Mouse (Mus musculus) heart, embryonic 16.5 days (tissue): Measurements from ENCODE around the gene Trim41. TPM values are rescaled to one million over a fixed set of nuclear protein-coding genes. Genes with fewer than 3 reads are reported as not detected.
"Not testable (repeated sequence)": the region's sequence is repeated elsewhere in the genome, so short reads cannot be mapped to it uniquely, and the experiment has no call there.

Experiments
- ATAC-seq: fragments of 200-750 bp; cut with Nextera tagmentation; replicated peaks from 2 replicates; pipeline ENCODE4 v1.8.0; 2017; ENCODE audit warnings: moderate number of reproducible peaks; ENCODE audit not compliant: insufficient read depth, low FRiP score; ENCODE audit errors: extremely low read depth
- H3K27ac ChIP-seq: fragments of 300-500 bp; sonication (generic); 2 replicates; pipeline ENCODE4 v1.5.1; 2014; ENCODE audit warnings: mild to moderate bottlenecking, low read length, control low read depth, moderate library complexity
- H3K27me3 ChIP-seq: fragments of 300-500 bp; sonication (generic); 2 replicates; pipeline ENCODE4 v1.6.1; 2014; ENCODE audit warnings: low read length, mixed read lengths; ENCODE audit not compliant: control insufficient read depth, insufficient read depth
- H3K36me3 ChIP-seq: fragments of 300-500 bp; sonication (generic); 2 replicates; pipeline ENCODE4 v1.6.1; 2014; ENCODE audit not compliant: control insufficient read depth, insufficient read depth
- H3K4me1 ChIP-seq: fragments of 300-500 bp; sonication (generic); 2 replicates; pipeline ENCODE4 v1.6.1; 2014; ENCODE audit warnings: low read length, mixed read lengths; ENCODE audit not compliant: control insufficient read depth, insufficient read depth
- H3K4me2 ChIP-seq: fragments of 300-500 bp; sonication (generic); 2 replicates; pipeline ENCODE4 v1.6.1; 2014; ENCODE audit warnings: low read depth, mild to moderate bottlenecking, control low read depth, low read length
- H3K4me3 ChIP-seq: fragments of 300-500 bp; sonication (generic); 2 replicates; pipeline ENCODE4 v1.5.1; 2014; ENCODE audit warnings: mild to moderate bottlenecking, control low read depth, low read length
- H3K9ac ChIP-seq: fragments of 300-500 bp; sonication (generic); 2 replicates; pipeline ENCODE4 v1.6.1; 2014; ENCODE audit warnings: low read length, control low read depth
- H3K9me3 ChIP-seq: fragments of 300-500 bp; sonication (generic); replicated peaks from 2 replicates; pipeline ENCODE4 v1.6.1; 2016; ENCODE audit warnings: low read length; ENCODE audit not compliant: control insufficient read depth
- WGBS: fragments of 180-500 bp; shearing (Covaris S2); extraction: QIAGEN DNeasy Blood & Tissue Kit; methylation state at CpG from one replicate; pipeline ENCODE4 v1.1.7; 2014; 5-methylcytosine and 5-hydroxymethylcytosine counted together
- polyA plus RNA-seq: library from polyadenylated mRNA; unstranded; fragments of >200 nt; fragmentation: Nextera tagmentation; extraction: Ambion mirVana; gene quantifications from 2 replicates; pipeline ENCODE4 v1.2.1, GENCODE M21; 2015

Gene Trim41
- polyA plus RNA-seq, 1 experiment from 2014 or later: 4.2 TPM

DNA sequence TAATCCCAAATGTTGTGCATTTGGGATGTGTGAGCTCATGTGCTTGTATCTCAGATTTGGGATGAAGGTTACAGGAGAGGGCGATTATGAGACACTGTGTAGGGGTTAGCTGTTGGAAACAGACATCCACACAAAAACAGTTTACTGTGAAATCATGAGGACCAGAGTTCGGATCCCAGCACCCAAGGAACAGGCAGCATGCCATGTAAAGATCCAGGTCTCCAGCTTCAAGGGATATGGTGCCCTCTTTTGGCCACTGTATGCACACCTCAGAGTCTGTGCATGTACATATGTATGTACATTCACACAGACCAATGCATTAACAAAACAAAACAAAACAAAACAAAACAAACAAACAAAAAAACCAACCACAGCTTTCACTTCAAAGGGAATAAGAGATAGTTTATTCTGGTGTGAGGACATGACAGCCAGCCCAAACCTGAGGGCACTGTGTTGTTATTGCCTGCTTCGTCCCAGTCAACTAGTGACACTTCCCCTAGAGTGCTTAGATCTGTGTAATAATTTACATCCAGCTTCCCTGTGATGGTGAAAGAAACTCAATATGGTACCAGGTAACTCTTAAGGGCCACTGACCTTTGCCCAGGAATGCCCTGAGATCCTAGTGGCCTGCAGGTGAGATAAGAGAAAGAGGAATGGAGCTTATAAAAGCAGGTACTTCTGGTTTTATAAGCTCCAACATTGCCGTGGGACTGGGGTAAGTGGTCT is 34.3 kb upstream of the Trim41 start:
- WGBS: 83% methylated on average over 4 of the region's 4 CpGs
- Histone ChIP-seq H3K4me1 (peaks cover 16% of the 10 kb centered on the region), H3K9ac (no peak overlapping the region), H3K27ac (no peak overlapping the region), H3K9me3 (no peaks in the 10 kb centered on the region), H3K4me2 (no peak overlapping the region), H3K36me3 (no peaks in the 10 kb centered on the region), H3K4me3 (no peak overlapping the region), H3K27me3 (no peaks in the 10 kb centered on the region; the same call in 1 of the 2 replicates)
- no peak for ATAC-seq

- Histone ChIP-seq H3K9ac (no peak overlapping the region), H3K4me3 (no peak overlapping the region), H3K27ac (no peak overlapping the region), H3K4me2 (no peak overlapping the region), H3K27me3 (no peaks in the 10 kb centered on the region; the same call in 1 of the 2 replicates), H3K36me3 (no peaks in the 10 kb centered on the region), H3K9me3 (no peaks in the 10 kb centered on the region), H3K4me1 (peaks cover 16% of the 10 kb centered on the region)
- ATAC-seq: no peak
- 45% methylated on average over 2 of the region's 2 CpGs for WGBS
Measured at GRCm38 (mm10) chr11:48850240-48850639, 33.1 kb upstream of the Trim41 start.

GRCm38 (mm10) chr11:48846881-48847280 is 29.7 kb upstream of the Trim41 start:
- WGBS: 62% methylated on average over 5 of the region's 5 CpGs
- no peak for ATAC-seq
- Histone ChIP-seq H3K27ac (no peak overlapping the region), H3K9ac (no peak overlapping the region), H3K27me3 (no peaks in the 10 kb centered on the region; the same call in 1 of the 2 replicates), H3K4me2 (no peak overlapping the region), H3K9me3 (no peaks in the 10 kb centered on the region), H3K36me3 (no peaks in the 10 kb centered on the region), H3K4me1 (no peaks in the 10 kb centered on the region), H3K4me3 (no peak overlapping the region)

DNA sequence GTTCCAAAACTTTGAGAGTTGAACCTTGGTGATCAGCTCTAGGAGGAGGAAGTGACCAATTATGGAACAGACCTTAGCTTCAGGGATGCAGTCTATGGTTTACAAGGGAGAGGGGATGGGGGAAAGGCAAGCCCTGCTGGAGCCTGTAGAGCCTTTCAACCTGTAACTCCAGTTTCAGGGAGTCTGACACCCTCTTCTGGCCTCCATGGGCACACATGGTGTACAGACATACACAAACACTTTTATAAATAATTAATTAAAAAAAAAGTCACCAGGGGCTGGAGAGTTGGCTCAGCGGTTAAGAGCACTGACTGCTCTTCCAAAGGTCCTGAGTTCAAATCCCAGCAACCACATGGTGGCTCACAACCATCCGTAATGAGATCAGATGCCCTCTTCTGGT is 29.2 kb upstream of the Trim41 start:
- H3K36me3 ChIP-seq, H3K9me3 ChIP-seq, ATAC-seq, H3K9ac ChIP-seq, H3K4me3 ChIP-seq, H3K27ac ChIP-seq, H3K4me2 ChIP-seq, H3K4me1 ChIP-seq, H3K27me3 ChIP-seq: not testable (repeated sequence)
- WGBS: 72% methylated on average over 2 of the region's 2 CpGs

GRCm38 (mm10) chr11:48845244-48845815 is 28.2 kb upstream of the Trim41 start:
- Histone ChIP-seq H3K9ac (no peak overlapping the region), H3K27me3 (no peaks in the 10 kb centered on the region; the same call in 1 of the 2 replicates), H3K36me3 (no peaks in the 10 kb centered on the region), H3K9me3 (no peaks in the 10 kb centered on the region), H3K27ac (no peak overlapping the region), H3K4me2 (no peak overlapping the region), H3K4me3 (no peak overlapping the region), H3K4me1 (no peaks in the 10 kb centered on the region)
- WGBS: 32% methylated on average over 13 of the region's 13 CpGs
- ATAC-seq: no peak

DNA sequence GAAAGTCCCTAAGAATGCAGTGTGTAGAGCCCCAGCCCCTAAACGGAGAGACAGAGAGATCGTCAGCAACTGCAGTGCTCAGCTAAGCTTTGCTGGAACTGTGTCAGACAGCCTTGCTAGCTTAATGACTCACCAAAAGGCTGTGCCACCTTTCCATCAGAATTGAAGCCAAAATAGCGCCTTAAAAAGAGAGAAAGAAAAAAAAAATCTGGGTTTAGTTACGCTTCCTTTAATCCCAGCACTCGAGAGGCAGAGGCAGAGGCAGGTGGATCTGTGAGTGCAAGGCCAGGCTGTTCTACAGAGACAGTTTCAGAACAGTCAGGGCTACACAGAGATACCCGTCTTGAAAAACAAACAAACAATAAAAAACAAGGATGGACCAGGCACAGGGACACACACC is 27.2 kb upstream of the Trim41 start:
- WGBS: 61% methylated on average over 6 of the region's 6 CpGs
- Histone ChIP-seq H3K27me3 (no peaks in the 10 kb centered on the region; the same call in 1 of the 2 replicates), H3K4me1 (no peaks in the 10 kb centered on the region), H3K9me3 (no peaks in the 10 kb centered on the region), H3K9ac (no peak overlapping the region), H3K4me2 (no peak overlapping the region), H3K27ac (no peak overlapping the region), H3K36me3 (no peaks in the 10 kb centered on the region), H3K4me3 (no peak overlapping the region)
- ATAC-seq: no peak

- H3K9ac ChIP-seq: no peak overlapping the region
- H3K4me3 ChIP-seq: no peak overlapping the region
- H3K27me3 ChIP-seq: no peaks in the 10 kb centered on the region
- no peak overlapping the region for H3K4me2 ChIP-seq
- no peak overlapping the region for H3K27ac ChIP-seq
- H3K9me3 ChIP-seq: no peaks in the 10 kb centered on the region
- H3K36me3 ChIP-seq: no peaks in the 10 kb centered on the region
- no peak for ATAC-seq
- 75% methylated on average over 11 of the region's 11 CpGs for WGBS
- H3K4me1 ChIP-seq: peaks cover 6% of the 10 kb centered on the region
Measured at GRCm38 (mm10) chr11:48843202-48843601, 26.0 kb upstream of the Trim41 start.

GRCm38 (mm10) chr11:48842378-48842792 is 25.2 kb upstream of the Trim41 start:
- no peaks in the 10 kb centered on the region for H3K36me3 ChIP-seq
- no peak for ATAC-seq
- no peak overlapping the region for H3K4me2 ChIP-seq
- H3K4me3 ChIP-seq: no peak overlapping the region
- H3K27ac ChIP-seq: no peak overlapping the region
- H3K27me3 ChIP-seq: no peaks in the 10 kb centered on the region
- no peak overlapping the region for H3K9ac ChIP-seq
- 75% methylated on average over 4 of the region's 4 CpGs for WGBS
- no peaks in the 10 kb centered on the region for H3K9me3 ChIP-seq
- H3K4me1 ChIP-seq: peaks cover 7% of the 10 kb centered on the region

DNA sequence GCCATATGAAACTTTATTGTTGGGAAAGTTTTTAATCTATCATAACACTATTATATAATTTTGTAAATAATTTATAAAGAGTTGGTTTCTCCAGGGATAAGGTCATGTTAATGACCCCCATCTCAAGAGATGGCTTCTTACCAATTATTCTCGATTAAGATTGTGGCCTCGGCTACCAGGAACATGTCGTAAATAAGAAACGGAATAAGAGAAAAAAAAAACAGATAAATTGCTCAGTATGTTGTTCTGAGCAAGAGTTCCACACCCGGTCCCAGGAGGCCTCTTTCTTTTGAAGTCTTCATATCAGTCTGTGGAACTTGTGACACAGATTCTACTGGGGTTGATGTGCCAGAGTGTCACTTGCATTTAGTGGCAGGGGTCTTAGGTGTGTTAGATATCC is 24.1 kb upstream of the Trim41 start:
- no peak for ATAC-seq
- Histone ChIP-seq H3K36me3 (no peaks in the 10 kb centered on the region), H3K27me3 (no peaks in the 10 kb centered on the region), H3K4me1 (peaks cover 11% of the 10 kb centered on the region), H3K4me3 (no peak overlapping the region), H3K9ac (no peak overlapping the region), H3K4me2 (no peak overlapping the region), H3K9me3 (no peaks in the 10 kb centered on the region), H3K27ac (no peak overlapping the region)
- 81% methylated on average over 5 of the region's 5 CpGs for WGBS
